Mouse (Mus musculus) CH12.LX (cell line): ENCODE measurements around the gene Sugt1.

ENCODE experiments used
- CHD2 ChIP-seq: IDR thresholded peaks from 2 replicates; pipeline ENCODE4 v1.6.1; 2011; ENCODE audit warnings: low read length, improper control_type of control experiment
- CTCF ChIP-seq, 2 experiments: IDR thresholded peaks in 1 of 2; conservative IDR thresholded peaks in 1 of 2; 2 replicates each; pipeline ENCODE4 v1.5.1; 2011 to 2012; ENCODE audit warnings: low read depth in 2 of 2, low read length in 2 of 2, improper control_type of control experiment in 1 of 2, inconsistent platforms in 1 of 2, mild to moderate bottlenecking in 1 of 2, moderate library complexity in 1 of 2
- KAT2A ChIP-seq: IDR thresholded peaks from 2 replicates; pipeline ENCODE4 v1.6.1; 2012; ENCODE audit warnings: low read length, improper control_type of control experiment, inconsistent platforms; ENCODE audit not compliant: insufficient replicate concordance

GRCm38 (mm10) chr14:79606392-79606791, 18.9 kb downstream of the Sugt1 start:
- no peak for TF ChIP-seq KAT2A
- TF ChIP-seq CTCF (conservative IDR thresholded peaks at IDR 0.05 in 1 of 2, IDR thresholded peaks at IDR 0.05 in 1 of 2; ENCODE audit: low read depth in 2 of 2, low read length in 2 of 2): no peak
- no peak for TF ChIP-seq CHD2
